Mouse (Mus musculus) limb, embryonic 14.5 days (tissue): Measurements from ENCODE around the gene Prepl. TPM values are rescaled to one million over a fixed set of nuclear protein-coding genes. Genes with fewer than 3 reads are reported as not detected.

Source experiments
- ATAC-seq: fragments of 200-750 bp; cut with Nextera tagmentation; 2 replicates; pipeline ENCODE4 v1.8.0; 2017; ENCODE audit warnings: low read depth, moderate number of reproducible peaks, moderate TSS enrichment; ENCODE audit not compliant: low FRiP score
- DNase-seq: peaks from one replicate; pipeline ENCODE4 v3.0.0-alpha.2; 2015; ENCODE audit warnings: low spot score
- H3K27ac ChIP-seq: fragments of 300-500 bp; sonication (generic); replicated peaks from 2 replicates; pipeline ENCODE4 v1.5.1; 2014; ENCODE audit warnings: low read depth, mild to moderate bottlenecking, low read length, moderate library complexity, mixed read lengths
- H3K27me3 ChIP-seq: fragments of 300-500 bp; sonication (generic); 2 replicates; pipeline ENCODE4 v1.6.1; 2014; ENCODE audit warnings: low read length, mixed read lengths; ENCODE audit not compliant: control insufficient read depth, insufficient read depth
- H3K36me3 ChIP-seq: fragments of 300-500 bp; sonication (generic); 2 replicates; pipeline ENCODE4 v1.6.1; 2014; ENCODE audit warnings: mild to moderate bottlenecking, low read length, moderate library complexity, mixed read lengths; ENCODE audit not compliant: control insufficient read depth, insufficient read depth
- H3K4me1 ChIP-seq: fragments of 300-500 bp; sonication (generic); 2 replicates; pipeline ENCODE4 v1.6.1; 2014; ENCODE audit warnings: antibody characterized with exemption, low read length, mixed read lengths; ENCODE audit not compliant: control insufficient read depth, insufficient read depth
- H3K4me2 ChIP-seq: fragments of 300-500 bp; sonication (generic); replicated peaks from 2 replicates; pipeline ENCODE4 v1.6.1; 2014; ENCODE audit warnings: low read depth, mild to moderate bottlenecking, low read length, moderate library complexity; ENCODE audit not compliant: severe bottlenecking
- H3K4me3 ChIP-seq: fragments of 300-500 bp; sonication (generic); replicated peaks from 2 replicates; pipeline ENCODE4 v1.5.1; 2014; ENCODE audit warnings: low read length
- H3K9ac ChIP-seq: fragments of 300-500 bp; sonication (generic); 2 replicates; pipeline ENCODE4 v1.6.1; 2014; ENCODE audit warnings: mild to moderate bottlenecking, low read depth, low read length, moderate library complexity; ENCODE audit not compliant: severe bottlenecking
- H3K9me3 ChIP-seq: fragments of 300-500 bp; sonication (generic); 2 replicates; pipeline ENCODE4 v1.6.1; 2016; ENCODE audit warnings: low read length; ENCODE audit not compliant: control insufficient read depth
- POLR2A ChIP-seq: fragments of 200-500 bp; IDR thresholded peaks from 2 replicates; pipeline ENCODE4 v1.8.0; 2012; ENCODE audit warnings: inconsistent platforms, mild to moderate bottlenecking, moderate library complexity, borderline replicate concordance; ENCODE audit not compliant: insufficient read depth, insufficient read length; ENCODE audit errors: extremely low read depth
- WGBS: fragments of 180-500 bp; shearing (Covaris S2); extraction: QIAGEN DNeasy Blood & Tissue Kit; methylation state at CpG from one replicate; pipeline ENCODE4 v1.1.7; 2014; 5-methylcytosine and 5-hydroxymethylcytosine counted together
- polyA plus RNA-seq, 2 experiments: library from polyadenylated mRNA; depleted of rRNA in 1 of 2; stranded (reverse) in 1 of 2; unstranded in 1 of 2; fragments of >200 nt; fragmentation: Nextera tagmentation in 1 of 2; extraction: Ambion mirVana in 1 of 2; gene quantifications; 2 replicates each; pipeline versions ENCODE4 v1.2.1 to v1.2.3; 2012 to 2014

Prepl gene
- polyA plus RNA-seq, 2 experiments, result 34.8 to 42.4 TPM

DNA sequence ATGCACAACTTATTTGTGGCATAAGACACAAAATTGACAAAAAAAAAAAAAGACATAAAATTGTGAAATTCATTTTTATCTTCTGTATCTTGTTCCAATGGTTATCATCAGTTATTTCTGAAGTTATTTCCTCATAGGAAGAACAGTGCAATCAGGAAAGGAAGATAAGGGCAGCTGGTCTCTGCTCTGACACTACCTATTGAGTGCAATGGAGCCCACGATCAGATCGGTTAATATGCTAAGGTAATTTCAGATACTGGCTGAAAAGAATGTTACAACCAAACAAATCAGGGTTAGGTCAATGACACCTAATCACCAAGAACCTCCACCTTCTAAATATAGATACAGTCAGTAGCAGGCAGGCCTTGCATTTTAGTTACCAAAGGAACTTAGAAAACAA, 4.7 kb downstream of the Prepl start:
- Histone ChIP-seq H3K4me3 (no peak overlapping the region), H3K27me3 (no peaks in the 10 kb centered on the region), H3K9ac (no peak overlapping the region), H3K36me3 (peaks cover 7% of the 10 kb centered on the region), H3K4me1 (peaks cover 5% of the 10 kb centered on the region; the same call in 1 of the 2 replicates), H3K4me2 (no peak overlapping the region), H3K27ac (no peak overlapping the region), H3K9me3 (no peaks in the 10 kb centered on the region)
- ATAC-seq, result no peak
- DNase-seq, result no peak
- WGBS, result 89% methylated on average over 2 of the region's 2 CpGs
- no peak for TF ChIP-seq POLR2A

GRCm38 (mm10) chr17:85080781-85081180, 9.3 kb downstream of the Prepl start:
- H3K27me3 ChIP-seq, result no peaks in the 10 kb centered on the region
- no peaks in the 10 kb centered on the region for H3K9me3 ChIP-seq
- peaks cover 30% of the 10 kb centered on the region for H3K36me3 ChIP-seq
- H3K4me3 ChIP-seq, result no peak overlapping the region
- ATAC-seq (no peak), DNase-seq (no peak)
- no peak for TF ChIP-seq POLR2A
- H3K9ac ChIP-seq, result no peak overlapping the region
- no peaks in the 10 kb centered on the region for H3K4me1 ChIP-seq
- WGBS, result 94% methylated on average over 11 of the region's 11 CpGs
- no peak overlapping the region for H3K27ac ChIP-seq
- no peak overlapping the region for H3K4me2 ChIP-seq

GRCm38 (mm10) chr17:85079276-85079675, 10.8 kb downstream of the Prepl start:
- ATAC-seq (no peak), DNase-seq (no peak)
- Histone ChIP-seq H3K27ac (no peak overlapping the region), H3K9me3 (no peaks in the 10 kb centered on the region), H3K36me3 (peaks cover 36% of the 10 kb centered on the region), H3K27me3 (no peaks in the 10 kb centered on the region), H3K4me1 (no peaks in the 10 kb centered on the region), H3K9ac (no peak overlapping the region), H3K4me2 (no peak overlapping the region), H3K4me3 (no peak overlapping the region)
- no peak for TF ChIP-seq POLR2A
- WGBS, result 91% methylated on average over 3 of the region's 3 CpGs

DNA sequence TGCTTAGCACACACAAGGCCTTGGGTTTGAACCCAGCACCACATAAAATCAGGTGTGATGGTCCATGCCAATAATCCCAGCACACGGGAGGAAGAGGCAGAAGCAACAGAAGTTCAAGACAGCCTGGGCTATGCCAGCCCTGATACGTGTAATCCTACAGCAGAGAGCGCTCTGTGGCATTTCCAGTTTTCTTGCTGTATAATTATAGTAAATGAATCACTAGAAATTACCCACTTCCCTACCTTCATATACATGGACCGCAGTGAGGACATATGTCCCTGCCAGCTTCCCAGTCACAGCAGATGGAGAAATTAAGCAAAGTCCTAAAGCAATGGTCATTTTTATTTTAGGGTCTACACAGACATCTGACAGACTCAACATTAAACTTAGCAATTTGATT, 16.0 kb downstream of the Prepl start:
- TF ChIP-seq POLR2A, result no peak
- H3K36me3 ChIP-seq, result peaks cover 42% of the 10 kb centered on the region
- H3K4me2 ChIP-seq, result no peak overlapping the region
- DNase-seq (no peak), ATAC-seq (no peak)
- no peak overlapping the region for H3K27ac ChIP-seq
- H3K4me3 ChIP-seq, result no peak overlapping the region
- H3K4me1 ChIP-seq, result no peaks in the 10 kb centered on the region
- no peaks in the 10 kb centered on the region for H3K27me3 ChIP-seq
- no peaks in the 10 kb centered on the region for H3K9me3 ChIP-seq
- WGBS, result 93% methylated on average over 4 of the region's 4 CpGs
- no peak overlapping the region for H3K9ac ChIP-seq

DNA sequence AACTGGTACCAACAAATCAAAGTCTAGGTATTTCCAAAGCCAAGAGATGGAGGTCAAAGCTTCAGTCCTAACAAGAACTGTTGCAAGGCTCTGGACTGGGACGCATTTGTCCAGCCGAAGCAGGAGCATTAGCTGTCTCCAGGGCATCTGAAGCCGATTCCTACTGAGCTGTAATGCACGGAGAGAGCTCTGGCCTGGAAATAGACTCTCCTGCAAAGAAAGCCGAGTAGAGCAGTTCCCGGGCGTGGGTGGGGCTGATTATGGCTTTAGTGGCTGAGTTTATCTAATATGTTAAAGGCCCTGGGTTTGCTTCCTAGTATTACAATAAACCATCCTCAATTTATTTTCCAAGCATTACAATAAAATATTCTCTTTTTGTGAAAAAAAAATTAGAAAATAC, 16.8 kb downstream of the Prepl start:
- no peaks in the 10 kb centered on the region for H3K9me3 ChIP-seq
- no peak overlapping the region for H3K9ac ChIP-seq
- ATAC-seq (no peak), DNase-seq (no peak)
- no peak for TF ChIP-seq POLR2A
- no peak overlapping the region for H3K4me3 ChIP-seq
- H3K27ac ChIP-seq, result no peak overlapping the region
- H3K27me3 ChIP-seq, result no peaks in the 10 kb centered on the region
- WGBS, result 64% methylated on average over 7 of the region's 7 CpGs
- peaks cover 43% of the 10 kb centered on the region for H3K36me3 ChIP-seq
- no peaks in the 10 kb centered on the region for H3K4me1 ChIP-seq
- no peak overlapping the region for H3K4me2 ChIP-seq

GRCm38 (mm10) chr17:85072383-85072782, 17.7 kb downstream of the Prepl start:
- Histone ChIP-seq H3K4me3 (no peak overlapping the region), H3K27me3 (no peaks in the 10 kb centered on the region), H3K36me3 (peaks cover 42% of the 10 kb centered on the region), H3K4me1 (no peaks in the 10 kb centered on the region), H3K9ac (no peak overlapping the region), H3K4me2 (no peak overlapping the region), H3K9me3 (no peaks in the 10 kb centered on the region), H3K27ac (no peak overlapping the region)
- 52% methylated on average over 11 of the region's 11 CpGs for WGBS
- no peak for TF ChIP-seq POLR2A
- DNase-seq (no peak), ATAC-seq (no peak)
